Mouse (Mus musculus) midbrain, embryonic 15.5 days (tissue): ENCODE measurements around the gene Cog5. TPM values are rescaled to one million over a fixed set of nuclear protein-coding genes. Genes with fewer than 3 reads are reported as not detected.
A peak's percentile ranks its signal among the peaks of the same experiment; 100 is the strongest.

Experiments
- ATAC-seq: fragments of 200-750 bp; cut with Nextera tagmentation; replicated peaks from 2 replicates; pipeline ENCODE4 v1.8.0; 2017; ENCODE audit warnings: moderate TSS enrichment
- H3K27ac ChIP-seq: fragments of 300-500 bp; sonication (generic); 2 replicates; pipeline ENCODE4 v1.5.1; 2015; ENCODE audit warnings: mild to moderate bottlenecking, inconsistent platforms
- H3K27me3 ChIP-seq: fragments of 300-500 bp; sonication (generic); replicated peaks from 2 replicates; pipeline ENCODE4 v1.6.1; 2015; ENCODE audit warnings: inconsistent platforms
- H3K36me3 ChIP-seq: fragments of 300-500 bp; sonication (generic); replicated peaks from 2 replicates; pipeline ENCODE4 v1.6.1; 2015; ENCODE audit warnings: inconsistent platforms
- H3K4me1 ChIP-seq: fragments of 300-500 bp; sonication (generic); 2 replicates; pipeline ENCODE4 v1.6.1; 2015; ENCODE audit warnings: inconsistent platforms
- H3K4me2 ChIP-seq: fragments of 300-500 bp; sonication (generic); 2 replicates; pipeline ENCODE4 v1.6.1; 2015; ENCODE audit warnings: inconsistent platforms, mild to moderate bottlenecking, moderate library complexity
- H3K4me3 ChIP-seq: fragments of 300-500 bp; sonication (generic); 2 replicates; pipeline ENCODE4 v1.5.1; 2015; ENCODE audit warnings: mild to moderate bottlenecking, inconsistent platforms
- H3K9ac ChIP-seq: fragments of 300-500 bp; sonication (generic); 2 replicates; pipeline ENCODE4 v1.6.1; 2015; ENCODE audit warnings: mild to moderate bottlenecking, inconsistent platforms
- H3K9me3 ChIP-seq: fragments of 300-500 bp; sonication (generic); 2 replicates; pipeline ENCODE4 v1.6.1; 2016; ENCODE audit warnings: inconsistent platforms
- whole genome bisulfite sequencing: fragments of 180-500 bp; shearing (Covaris S2); methylation state at CpG from one replicate; pipeline ENCODE4 v1.1.7; 2015; ENCODE audit warnings: mixed read lengths; 5-methylcytosine and 5-hydroxymethylcytosine counted together
- polyA plus RNA-seq: library from polyadenylated mRNA; unstranded; fragments of >200 nt; fragmentation: Nextera tagmentation; extraction: Ambion mirVana; gene quantifications from 2 replicates; pipeline ENCODE4 v1.2.1, GENCODE M21; 2015

The Cog5 gene
- polyA plus RNA-seq, 1 experiment from 2014 or later = 28.4 TPM

DNA sequence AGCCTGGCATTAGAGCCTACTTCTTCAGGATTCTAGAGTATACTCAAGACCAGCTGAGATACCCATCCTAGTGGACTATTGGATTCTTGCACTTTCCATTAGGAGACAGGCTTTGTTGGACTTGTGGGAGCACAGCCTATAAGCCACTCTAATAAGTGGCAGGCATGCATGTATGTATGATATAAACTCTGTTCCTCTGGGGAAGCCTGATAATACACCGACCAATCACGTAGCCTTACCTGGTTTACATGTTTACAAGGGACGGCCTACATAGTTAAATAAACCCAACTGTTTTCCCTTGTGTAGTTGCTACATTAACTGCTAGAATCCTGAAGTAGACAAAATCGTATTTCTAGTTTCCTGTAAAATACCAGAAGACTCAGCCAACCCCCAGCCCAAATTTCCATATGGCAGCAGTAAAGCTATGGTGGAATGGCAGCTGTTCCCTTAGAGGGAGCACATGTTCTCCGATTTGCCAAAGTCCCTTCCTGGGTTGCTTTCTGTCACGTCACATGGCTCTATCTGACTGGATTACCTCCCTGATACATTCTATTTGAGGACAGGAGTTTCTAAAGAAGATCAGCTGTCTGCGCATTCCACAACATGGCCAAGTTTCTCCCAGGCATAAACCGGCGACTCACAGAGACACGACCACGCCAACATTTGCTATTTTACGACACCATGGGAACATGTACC, 311.0 kb downstream of the Cog5 start:
- ATAC-seq = no peak
- Histone ChIP-seq H3K4me2 (no peak overlapping the region), H3K36me3 (0 out of 2 replicates have a peak, but pooled peaks cover 3% of the 10 kb centered on the region), H3K4me1 (no peaks in the 10 kb centered on the region), H3K9ac (no peak overlapping the region), H3K27ac (no peak overlapping the region), H3K4me3 (no peak overlapping the region), H3K9me3 (no peaks in the 10 kb centered on the region), H3K27me3 (no peaks in the 10 kb centered on the region)
- WGBS = 93% methylated on average over 12 of the region's 12 CpGs

DNA sequence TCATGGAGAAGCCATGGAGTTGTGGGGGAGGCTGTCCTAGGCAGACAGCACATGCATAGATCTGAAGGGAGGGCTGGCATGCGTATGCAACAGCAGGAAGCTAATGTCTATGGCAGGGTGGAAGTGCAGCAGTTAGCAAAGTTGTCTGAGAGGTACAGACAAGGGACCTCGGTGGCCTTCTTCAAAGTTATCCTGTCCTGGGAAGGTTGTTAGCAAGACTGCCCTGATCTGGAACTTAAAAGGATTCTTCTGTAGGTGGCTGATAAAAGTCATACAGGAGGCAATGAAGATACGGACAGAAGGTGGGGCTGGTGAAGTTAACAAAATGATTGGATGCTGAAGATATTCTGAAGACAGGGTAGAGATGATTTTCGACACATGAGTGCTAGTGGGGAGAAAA, 311.7 kb downstream of the Cog5 start:
- no peak overlapping the region for H3K4me3 ChIP-seq
- H3K4me2 ChIP-seq = no peak overlapping the region
- H3K36me3 ChIP-seq = 0 out of 2 replicates have a peak, but pooled peaks cover 3% of the 10 kb centered on the region
- no peaks in the 10 kb centered on the region for H3K9me3 ChIP-seq
- 85% methylated on average over 4 of the region's 4 CpGs for WGBS
- H3K27ac ChIP-seq = no peak overlapping the region
- H3K9ac ChIP-seq = no peak overlapping the region
- H3K4me1 ChIP-seq = no peaks in the 10 kb centered on the region
- ATAC-seq = no peak
- H3K27me3 ChIP-seq = no peaks in the 10 kb centered on the region

DNA sequence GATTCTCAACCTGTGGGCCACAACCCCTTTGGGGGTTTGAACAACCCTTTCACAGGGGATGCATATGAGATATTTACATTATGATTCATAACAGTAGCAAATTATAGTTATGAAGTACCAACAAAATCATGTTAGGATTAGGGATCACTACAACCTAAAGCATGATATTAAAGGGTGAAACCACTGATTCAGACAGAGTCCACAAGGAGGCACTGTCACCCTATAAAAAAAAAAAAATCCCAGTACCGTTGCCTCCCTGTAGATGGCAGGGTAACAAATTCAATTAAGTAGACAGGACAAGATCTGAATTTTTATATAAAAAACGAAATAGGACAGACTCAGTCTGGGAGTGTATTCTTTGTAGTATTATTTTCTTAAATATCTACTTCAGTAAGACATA, 312.9 kb downstream of the Cog5 start:
- H3K36me3 ChIP-seq = 0 out of 2 replicates have a peak, but pooled peaks cover 3% of the 10 kb centered on the region
- ATAC-seq = peak; percentile 55; the same call in 1 of the 2 replicates
- no peaks in the 10 kb centered on the region for H3K27me3 ChIP-seq
- 7% methylated on average over 2 of the region's 2 CpGs for WGBS
- no peak overlapping the region for H3K9ac ChIP-seq
- H3K27ac ChIP-seq = no peak overlapping the region
- H3K4me1 ChIP-seq = no peaks in the 10 kb centered on the region
- no peak overlapping the region for H3K4me2 ChIP-seq
- H3K9me3 ChIP-seq = no peaks in the 10 kb centered on the region
- no peak overlapping the region for H3K4me3 ChIP-seq

DNA sequence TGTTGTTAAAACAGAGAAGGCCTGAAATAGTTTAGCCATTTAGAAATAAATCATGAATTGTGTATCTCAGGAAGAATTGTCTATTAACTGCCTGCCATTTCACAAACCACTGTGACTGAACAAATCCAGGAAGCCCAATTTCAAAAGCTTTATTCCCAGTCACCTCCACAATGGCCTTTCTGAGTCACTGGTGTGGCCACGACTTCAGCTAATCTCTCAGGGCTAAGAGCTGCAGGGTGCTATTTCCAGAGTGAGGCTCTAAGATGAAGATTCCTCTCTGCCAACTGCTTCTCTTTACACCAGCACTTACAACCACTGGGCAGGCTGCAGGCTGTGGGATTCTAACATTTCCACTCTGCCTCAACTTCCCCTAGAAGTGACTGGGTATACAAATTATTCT, 314.4 kb downstream of the Cog5 start:
- Histone ChIP-seq H3K4me2 (no peak overlapping the region), H3K4me1 (0 out of 2 replicates have a peak, but pooled peaks cover 4% of the 10 kb centered on the region), H3K27ac (no peak overlapping the region), H3K9ac (no peak overlapping the region), H3K27me3 (no peaks in the 10 kb centered on the region), H3K36me3 (0 out of 2 replicates have a peak, but pooled peaks cover 3% of the 10 kb centered on the region), H3K4me3 (no peak overlapping the region), H3K9me3 (no peaks in the 10 kb centered on the region)
- no peak for ATAC-seq
- 5% methylated on average over 1 of the region's 1 CpGs for WGBS

DNA sequence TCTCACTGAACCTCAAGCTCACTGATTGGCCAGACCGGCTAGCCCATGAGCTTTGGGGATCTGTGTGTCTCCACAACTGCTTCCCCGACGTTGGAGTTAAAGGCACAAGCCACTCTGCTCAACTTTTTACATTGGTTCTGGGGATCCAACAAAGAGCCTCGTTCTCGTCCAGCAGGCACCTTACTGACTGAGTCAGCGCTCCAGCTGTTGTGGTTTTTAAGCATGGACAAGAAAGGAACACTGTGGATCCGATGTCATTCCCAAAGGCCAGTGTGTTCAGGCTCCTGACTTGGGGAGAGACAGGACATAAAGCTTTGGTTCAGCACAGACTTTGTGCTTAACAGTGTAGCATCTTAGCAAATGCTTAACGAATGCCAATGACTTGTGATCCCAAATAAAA, 316.9 kb downstream of the Cog5 start:
- no peak overlapping the region for H3K4me2 ChIP-seq
- no peak for ATAC-seq

DNA sequence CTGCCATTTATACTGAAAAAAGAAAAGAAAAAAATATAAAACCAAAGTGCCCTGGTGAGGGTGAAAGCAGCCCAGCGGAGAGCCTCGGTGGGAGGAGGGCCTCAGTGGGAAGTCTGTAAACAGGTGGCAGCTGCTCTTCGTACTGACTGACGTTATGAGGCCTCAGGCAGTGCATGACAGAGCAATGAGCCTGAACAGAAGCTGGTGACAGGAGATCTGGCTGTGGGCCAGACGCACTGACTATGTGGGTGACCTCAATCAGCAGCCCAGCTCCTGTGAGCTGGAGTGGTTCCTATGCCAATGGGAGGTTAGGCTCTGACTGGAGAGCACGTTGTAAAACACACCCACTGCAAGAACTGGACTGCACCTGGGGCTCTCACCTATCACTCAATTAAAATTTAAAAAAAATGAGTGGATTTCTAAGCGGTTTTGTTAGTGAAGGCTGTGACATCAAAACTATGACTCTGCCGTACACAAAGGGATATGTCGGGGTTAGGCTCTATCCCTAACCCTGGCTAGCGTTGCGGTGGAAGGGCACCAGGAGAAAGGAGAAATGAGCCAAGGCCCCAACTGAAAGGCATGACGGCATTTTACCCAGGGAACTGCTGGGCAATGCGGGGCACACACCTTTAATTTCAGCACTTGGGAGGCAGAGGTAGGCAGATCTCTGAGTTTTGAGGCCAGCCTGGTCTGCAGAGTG, 319.0 kb downstream of the Cog5 start:
- ATAC-seq = peak; percentile 72

More for the DNA sequence above, 316.9 kb downstream of the Cog5 start:
- no peaks in the 10 kb centered on the region for H3K36me3 ChIP-seq
- H3K9me3 ChIP-seq = no peaks in the 10 kb centered on the region
- no peaks in the 10 kb centered on the region for H3K27me3 ChIP-seq
- H3K9ac ChIP-seq = no peak overlapping the region
- 0 out of 2 replicates have a peak, but pooled peaks cover 4% of the 10 kb centered on the region for H3K4me1 ChIP-seq
- H3K27ac ChIP-seq = no peak overlapping the region
- 91% methylated on average over 8 of the region's 8 CpGs for WGBS
- H3K4me3 ChIP-seq = no peak overlapping the region

DNA sequence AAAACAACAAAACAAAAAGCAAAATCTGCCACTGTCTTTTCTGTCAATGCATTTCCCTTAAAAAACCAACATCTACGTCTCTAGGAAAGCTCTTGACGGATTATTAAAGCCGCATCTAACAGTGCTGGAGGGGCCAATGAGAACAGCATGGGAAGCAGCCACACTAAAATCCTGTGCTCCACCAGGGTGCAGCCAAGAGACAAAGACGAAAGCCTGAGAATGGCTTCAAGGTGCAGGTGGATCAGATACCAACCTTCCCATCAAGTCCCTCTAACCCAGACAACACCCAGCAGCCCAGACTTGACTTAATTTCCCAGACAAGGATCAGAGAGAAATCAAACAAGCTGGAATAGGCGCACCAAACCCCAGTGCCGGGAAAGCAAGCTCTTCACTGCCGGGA, 321.9 kb downstream of the Cog5 start:
- no peaks in the 10 kb centered on the region for H3K9me3 ChIP-seq
- peak; percentile 74 for ATAC-seq
- 51% methylated on average over 7 of the region's 7 CpGs for WGBS
- H3K9ac ChIP-seq = no peak overlapping the region
- H3K4me2 ChIP-seq = no peak overlapping the region
- no peak overlapping the region for H3K4me3 ChIP-seq
- no peaks in the 10 kb centered on the region for H3K27me3 ChIP-seq
- no peaks in the 10 kb centered on the region for H3K36me3 ChIP-seq
- peak overlapping the region; percentile 36; the same call in 1 of the 2 replicates for H3K27ac ChIP-seq
- 0 out of 2 replicates have a peak, but pooled peaks cover 4% of the 10 kb centered on the region for H3K4me1 ChIP-seq

More for the DNA sequence above, 319.0 kb downstream of the Cog5 start:
- Histone ChIP-seq H3K4me1 (0 out of 2 replicates have a peak, but pooled peaks cover 4% of the 10 kb centered on the region), H3K36me3 (no peaks in the 10 kb centered on the region), H3K27ac (no peak overlapping the region), H3K27me3 (no peaks in the 10 kb centered on the region), H3K4me3 (no peak overlapping the region), H3K9ac (no peak overlapping the region), H3K4me2 (no peak overlapping the region), H3K9me3 (no peaks in the 10 kb centered on the region)
- WGBS = 64% methylated on average over 13 of the region's 13 CpGs

DNA sequence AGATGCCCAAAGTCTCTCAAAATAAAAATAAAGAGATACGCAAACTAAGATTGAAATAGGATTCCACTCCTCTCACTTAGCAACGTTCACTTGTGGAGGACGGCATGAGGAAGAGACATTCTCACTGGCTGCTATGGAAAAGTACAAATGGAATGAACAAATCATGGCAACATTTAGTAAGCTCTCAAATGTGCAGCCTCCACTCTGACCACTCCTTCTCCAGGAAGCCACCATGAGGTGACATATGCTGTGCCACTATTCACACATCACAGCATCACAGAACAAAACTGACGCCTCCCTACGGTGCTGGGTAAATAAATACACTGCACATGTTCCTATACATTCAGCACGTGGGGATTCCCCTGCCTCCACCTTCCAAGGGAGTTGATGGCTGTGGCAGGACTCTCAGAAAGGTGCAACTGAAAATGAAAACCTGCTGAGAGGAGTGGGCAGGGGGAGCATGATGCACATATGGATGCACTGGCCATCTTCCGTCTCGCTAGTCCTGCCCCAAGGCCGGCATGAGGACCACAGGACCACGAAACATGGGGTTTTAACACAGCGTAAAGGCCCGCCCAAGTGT, 323.0 kb downstream of the Cog5 start:
- 67% methylated on average over 12 of the region's 12 CpGs for WGBS
- H3K27me3 ChIP-seq = no peaks in the 10 kb centered on the region
- no peak overlapping the region for H3K9ac ChIP-seq
- no peak overlapping the region for H3K4me2 ChIP-seq
- no peak; the same call in 1 of the 2 replicates for ATAC-seq
- H3K36me3 ChIP-seq = no peaks in the 10 kb centered on the region
- H3K27ac ChIP-seq = no peak overlapping the region
- H3K4me1 ChIP-seq = 0 out of 2 replicates have a peak, but pooled peaks cover 4% of the 10 kb centered on the region
- no peak overlapping the region for H3K4me3 ChIP-seq
- H3K9me3 ChIP-seq = no peaks in the 10 kb centered on the region

DNA sequence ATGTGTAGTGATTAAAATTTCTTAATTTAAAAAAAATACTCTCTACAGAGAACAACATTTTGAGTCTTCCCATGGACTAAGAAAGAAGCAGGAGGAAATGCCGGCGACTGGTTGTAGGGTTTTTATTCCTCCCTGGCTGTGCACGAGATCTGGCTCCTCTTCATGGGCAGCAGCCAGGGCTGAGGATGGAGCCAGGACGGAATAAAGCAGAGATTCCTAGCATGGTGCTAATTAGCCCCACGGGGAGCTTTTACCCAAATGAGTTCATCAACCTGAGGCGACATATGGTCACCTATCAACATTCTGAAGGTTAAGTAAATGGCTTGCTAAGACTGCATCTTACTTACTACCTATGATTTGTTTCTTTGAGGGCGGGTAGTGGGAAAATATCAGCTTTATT, 328.6 kb downstream of the Cog5 start:
- peak; percentile 50; the same call in 1 of the 2 replicates for ATAC-seq
- Histone ChIP-seq H3K27me3 (no peaks in the 10 kb centered on the region), H3K4me3 (no peak overlapping the region), H3K36me3 (no peaks in the 10 kb centered on the region), H3K4me1 (peaks cover 14% of the 10 kb centered on the region), H3K9ac (no peak overlapping the region), H3K27ac (0 out of 2 replicates have a peak overlapping the region, but pooled peaks have one; percentile 17), H3K9me3 (no peaks in the 10 kb centered on the region), H3K4me2 (no peak overlapping the region)
- WGBS = 54% methylated on average over 7 of the region's 7 CpGs

DNA sequence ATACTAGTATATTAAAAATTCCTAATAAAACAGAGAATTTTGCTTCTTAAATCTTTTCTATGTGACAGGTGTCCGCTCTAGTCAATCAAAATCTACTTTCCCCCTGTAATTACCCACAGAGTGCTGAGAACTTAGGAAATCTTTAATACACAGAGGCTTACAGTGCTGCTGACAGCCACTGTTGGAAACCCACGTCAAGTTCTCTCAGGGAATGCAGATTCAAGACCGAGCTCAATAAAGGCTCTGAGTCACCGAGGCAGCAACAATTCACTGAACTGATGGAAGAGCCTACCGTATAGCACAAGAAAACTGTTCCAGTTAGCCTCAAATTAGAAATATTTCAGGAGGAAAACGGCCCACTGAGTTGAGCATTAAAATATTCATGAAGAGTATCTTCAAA, 329.1 kb downstream of the Cog5 start:
- 0 out of 2 replicates have a peak, but pooled peaks have one; percentile 18 for ATAC-seq
- H3K9me3 ChIP-seq = no peaks in the 10 kb centered on the region
- H3K27me3 ChIP-seq = no peaks in the 10 kb centered on the region
- H3K36me3 ChIP-seq = no peaks in the 10 kb centered on the region
- H3K4me3 ChIP-seq = no peak overlapping the region
- H3K4me1 ChIP-seq = peaks cover 14% of the 10 kb centered on the region
- no peak overlapping the region for H3K9ac ChIP-seq
- 51% methylated on average over 6 of the region's 6 CpGs for WGBS
- H3K4me2 ChIP-seq = no peak overlapping the region
- peak overlapping the region; percentile 53 for H3K27ac ChIP-seq

DNA sequence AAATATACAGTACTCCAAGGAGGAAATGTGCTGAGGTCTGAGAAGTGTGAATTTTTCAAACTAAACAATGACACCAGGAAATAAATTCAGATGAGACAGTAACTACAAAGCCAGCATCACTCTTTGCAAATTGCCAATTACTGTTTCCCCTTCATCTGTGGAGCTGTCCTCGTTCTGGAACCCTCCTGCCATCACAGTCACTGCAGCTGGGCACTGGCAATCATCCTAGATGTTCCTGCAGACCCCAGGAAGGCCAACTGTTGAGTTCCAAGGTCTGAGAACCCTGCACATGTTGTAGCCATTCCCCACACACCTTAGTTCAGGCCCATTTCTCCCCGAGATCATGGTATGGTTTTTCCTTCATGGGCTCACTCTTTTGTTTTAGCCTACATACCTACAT, 329.5 kb downstream of the Cog5 start:
- no peaks in the 10 kb centered on the region for H3K27me3 ChIP-seq
- H3K9ac ChIP-seq = no peak overlapping the region
- peaks cover 14% of the 10 kb centered on the region for H3K4me1 ChIP-seq
- H3K27ac ChIP-seq = peak overlapping the region; percentile 43; the same call in 1 of the 2 replicates
- H3K4me2 ChIP-seq = no peak overlapping the region
- H3K36me3 ChIP-seq = no peaks in the 10 kb centered on the region
- H3K9me3 ChIP-seq = no peaks in the 10 kb centered on the region
- no peak overlapping the region for H3K4me3 ChIP-seq
- WGBS = 41% methylated on average over 2 of the region's 2 CpGs
- ATAC-seq = peak; percentile 15; the same call in 1 of the 2 replicates

DNA sequence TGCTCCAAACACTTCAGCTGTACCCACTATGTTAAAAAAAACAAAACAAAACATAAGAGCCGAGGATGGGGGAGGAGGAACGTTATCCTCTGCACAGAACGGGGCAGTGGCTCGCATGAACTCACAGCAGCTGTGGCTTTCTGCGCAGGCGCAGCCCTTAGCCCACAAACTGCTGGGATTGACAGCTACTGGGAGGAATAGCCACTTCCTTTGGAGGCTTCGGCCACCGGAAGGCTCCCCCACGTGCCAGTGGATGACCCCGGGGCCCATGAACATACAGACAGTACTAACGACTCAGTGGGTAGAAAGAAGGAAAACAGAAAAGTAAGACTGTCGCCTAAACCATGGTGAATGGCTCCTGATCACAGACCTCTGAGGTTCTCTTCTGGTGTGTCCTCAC, 330.0 kb downstream of the Cog5 start:
- no peak overlapping the region for H3K4me2 ChIP-seq
- no peak overlapping the region for H3K4me3 ChIP-seq
- H3K9me3 ChIP-seq = no peaks in the 10 kb centered on the region
- ATAC-seq = 0 out of 2 replicates have a peak, but pooled peaks have one; percentile 13
- no peaks in the 10 kb centered on the region for H3K27me3 ChIP-seq
- 78% methylated on average over 12 of the region's 12 CpGs for WGBS
- H3K27ac ChIP-seq = peak overlapping the region; percentile 43
- peaks cover 14% of the 10 kb centered on the region for H3K4me1 ChIP-seq
- H3K36me3 ChIP-seq = no peaks in the 10 kb centered on the region
- no peak overlapping the region for H3K9ac ChIP-seq
